In genomic region chr16:94527546-94527945, GRCm38 (mm10) we compare ENCODE assay signal across 8 mouse cellular contexts. TPM values are rescaled to one million over a fixed set of nuclear protein-coding genes. Genes with fewer than 3 reads are reported as not detected.
DNase-seq lines count a peak whose midpoint lies in the region; ATAC-seq and TF ChIP-seq lines count a peak whose summit lies in the region.

No protein-coding gene starts in this region.

- DNase-seq in layer of hippocampus, adult 2 months (ENCODE audit: low spot score in 2 of 2) = no peak
- DNase-seq in layer of hippocampus, postnatal 10 days (ENCODE audit: low spot score in 2 of 2) = no peak
- DNase-seq in embryonic facial prominence, embryonic 11.5 days (ENCODE audit: low spot score) = no peak
- no peak for DNase-seq in intestine, embryonic 14.5 days (ENCODE audit: low spot score)
- DNase-seq in thymus, postnatal 0 days (ENCODE audit: low spot score) = no peak
- DNase-seq in spleen, postnatal 10 days (ENCODE audit: low spot score in 2 of 2) = no peak
- no peak for DNase-seq in adrenal gland, postnatal 4 days (ENCODE audit: low spot score in 2 of 2)

- no peaks in the 10 kb centered on the region for H3K36me3 ChIP-seq in embryonic facial prominence, embryonic 11.5 days (replicated peaks; ENCODE audit: control insufficient read depth, insufficient read depth, low read depth, low read length)
- H3K36me3 ChIP-seq in intestine, embryonic 14.5 days (ENCODE audit: control insufficient read depth, insufficient read depth, low read length) = no peaks in the 10 kb centered on the region
- H3K36me3 ChIP-seq in myocyte (ENCODE audit: control insufficient read depth, insufficient read depth) = no peaks in the 10 kb centered on the region

- TF ChIP-seq CTCF in layer of hippocampus, adult 2 months (conservative IDR thresholded peaks at IDR 0.05) = no peak

- no peak for TF ChIP-seq POLR2A in myocyte (IDR thresholded peaks at IDR 0.05; ENCODE audit: insufficient read length, low read depth)

- no peak for ATAC-seq in embryonic facial prominence, embryonic 11.5 days (replicated peaks; ENCODE audit: insufficient number of reproducible peaks, low FRiP score, low TSS enrichment, low read depth)
- ATAC-seq in intestine, embryonic 14.5 days (replicated peaks; ENCODE audit: low FRiP score, low TSS enrichment, low read depth) = no peak

- peaks cover 25% of the 10 kb centered on the region for H3K79me2 ChIP-seq in myocyte (ENCODE audit: control insufficient read depth, insufficient read depth)

- H3K27me3 ChIP-seq in embryonic facial prominence, embryonic 11.5 days (ENCODE audit: control insufficient read depth, insufficient read depth, low read length) = no peaks in the 10 kb centered on the region
- no peaks in the 10 kb centered on the region for H3K27me3 ChIP-seq in intestine, embryonic 14.5 days (replicated peaks; ENCODE audit: control insufficient read depth, insufficient read depth, low read length)
- no peaks in the 10 kb centered on the region for H3K27me3 ChIP-seq in myocyte (ENCODE audit: control insufficient read depth, insufficient read depth, insufficient read length)

- peak overlapping the region; percentile 65 for H3K4me2 ChIP-seq in embryonic facial prominence, embryonic 11.5 days (ENCODE audit: low read depth, low read length)
- peak overlapping the region; percentile 67 for H3K4me2 ChIP-seq in intestine, embryonic 14.5 days (ENCODE audit: low read length)
- H3K4me2 ChIP-seq in myocyte (ENCODE audit: low read depth) = peak overlapping the region; percentile 93

- 65% methylated on average over 3 of the region's 3 CpGs for WGBS in embryonic facial prominence, embryonic 11.5 days
- 34% methylated on average over 3 of the region's 3 CpGs for WGBS in intestine, embryonic 14.5 days

- H3K9me3 ChIP-seq in embryonic facial prominence, embryonic 11.5 days (replicated peaks; ENCODE audit: control insufficient read depth, low read length) = no peaks in the 10 kb centered on the region
- no peaks in the 10 kb centered on the region for H3K9me3 ChIP-seq in intestine, embryonic 14.5 days (ENCODE audit: control insufficient read depth, low read length)

- peaks cover 3% of the 10 kb centered on the region; the same call in 1 of the 2 replicates for H3K4me1 ChIP-seq in embryonic facial prominence, embryonic 11.5 days (ENCODE audit: control insufficient read depth, insufficient read depth, low read length)
- H3K4me1 ChIP-seq in intestine, embryonic 14.5 days (replicated peaks; ENCODE audit: control insufficient read depth, insufficient read depth, low read length) = peaks cover 23% of the 10 kb centered on the region

- H3K9ac ChIP-seq in embryonic facial prominence, embryonic 11.5 days (replicated peaks; ENCODE audit: low read length) = peak overlapping the region; percentile 75
- peak overlapping the region; percentile 67 for H3K9ac ChIP-seq in intestine, embryonic 14.5 days (ENCODE audit: low read length)

- H3ac ChIP-seq in myocyte (ENCODE audit: control insufficient read depth, insufficient read length) = peak overlapping the region; percentile 61

- peak overlapping the region; percentile 93 for H3K27ac ChIP-seq in layer of hippocampus, adult 2 months
- H3K27ac ChIP-seq in embryonic facial prominence, embryonic 11.5 days (replicated peaks; ENCODE audit: low read depth, low read length) = peak overlapping the region; percentile 95
- H3K27ac ChIP-seq in intestine, embryonic 14.5 days (ENCODE audit: low read depth) = peak overlapping the region; percentile 97

- H3K4me3 ChIP-seq in layer of hippocampus, adult 2 months = peak overlapping the region; percentile 85
- peak overlapping the region; percentile 76 for H3K4me3 ChIP-seq in embryonic facial prominence, embryonic 11.5 days (ENCODE audit: low read depth, low read length)
- peak overlapping the region; percentile 93 for H3K4me3 ChIP-seq in intestine, embryonic 14.5 days (ENCODE audit: low read depth, low read length)
- H3K4me3 ChIP-seq in myocyte = peak overlapping the region; percentile 78

TF ChIP-seq in myocyte, 11 proteins besides CTCF, POLR2A, EP300 and RAD21:
- TF ChIP-seq REST (IDR thresholded peaks at IDR 0.05; ENCODE audit: insufficient read depth, insufficient read length) (no peak), POLR2AphosphoS2 (IDR thresholded peaks at IDR 0.05; ENCODE audit: insufficient read length, low read depth) (no peak), MAX (IDR thresholded peaks at IDR 0.05; ENCODE audit: low read depth) (no peak), TCF12 (IDR thresholded peaks at IDR 0.05; ENCODE audit: insufficient read depth, poor library complexity, severe bottlenecking) (no peak), SRF (IDR thresholded peaks at IDR 0.05; ENCODE audit: control insufficient read depth, insufficient read length, low read depth) (no peak), USF1 (IDR thresholded peaks at IDR 0.05; ENCODE audit: low read depth) (no peak), MYOG (IDR thresholded peaks at IDR 0.05; ENCODE audit: control insufficient read depth in 1 of 3, insufficient read depth in 1 of 3, insufficient read length in 2 of 3, low read depth in 2 of 3) (no peak), CEBPB (IDR thresholded peaks at IDR 0.05; ENCODE audit: insufficient read depth, poor library complexity, severe bottlenecking) (no peak), E2F4 (IDR thresholded peaks at IDR 0.05; ENCODE audit: insufficient read depth) (no peak), TCF3 (IDR thresholded peaks at IDR 0.05; ENCODE audit: insufficient read length, low read depth) (no peak), MYOD1 (IDR thresholded peaks at IDR 0.05; ENCODE audit: control insufficient read depth in 1 of 3, insufficient read length in 2 of 3, low read depth in 2 of 3) (no peak)

RNA-seq across cellular contexts. Expression of gene Vps26c, which starts 0.9 kb away (rescaled TPM):
- total RNA-seq in layer of hippocampus, adult 2 months (2021) = 10 to 100 TPM; 30.7 to 35.2 TPM
- total RNA-seq in layer of hippocampus, postnatal 10 days (2021) = 10 to 100 TPM; 32.1 to 42.0 TPM
- 52.3 and 61.2 TPM in 2 replicates for polyA plus RNA-seq in embryonic facial prominence, embryonic 11.5 days (2014; fragmentation: Nextera tagmentation; extraction: Ambion mirVana)
- 52.5 and 57.6 TPM in 2 replicates for polyA plus RNA-seq in intestine, embryonic 14.5 days (2014; fragmentation: Nextera tagmentation; extraction: Ambion mirVana)
- polyA plus RNA-seq in myocyte (2012; fragmentation: generic; extraction: Trizol) = 58.3 TPM
- 43.9 and 44.2 TPM in 2 replicates for polyA plus RNA-seq in thymus, postnatal 0 days (2015; fragmentation: Nextera tagmentation; extraction: Ambion mirVana)
- total RNA-seq in adrenal gland, postnatal 4 days (2021) = 10 to 100 TPM; 54.8 to 62.6 TPM

RNA-seq across cellular contexts. Expression of gene Dyrk1a, which starts 42.3 kb away (rescaled TPM):
- total RNA-seq in layer of hippocampus, adult 2 months (2021) = 10 to 100 TPM; 95.0 to 98.9 TPM
- 10 to 100 TPM; 84.0 to 88.8 TPM for total RNA-seq in layer of hippocampus, postnatal 10 days (2021)
- 12.1 and 13.6 TPM in 2 replicates for polyA plus RNA-seq in embryonic facial prominence, embryonic 11.5 days (2014; fragmentation: Nextera tagmentation; extraction: Ambion mirVana)
- polyA plus RNA-seq in intestine, embryonic 14.5 days (2014; fragmentation: Nextera tagmentation; extraction: Ambion mirVana) = 11.5 and 13.5 TPM in 2 replicates
- 20.7 TPM for polyA plus RNA-seq in myocyte (2012; fragmentation: generic; extraction: Trizol)
- 11.0 and 15.4 TPM in 2 replicates for polyA plus RNA-seq in thymus, postnatal 0 days (2015; fragmentation: Nextera tagmentation; extraction: Ambion mirVana)
- 10 to 100 TPM; 86.3 to 92.5 TPM for total RNA-seq in adrenal gland, postnatal 4 days (2021)
